Mouse (Mus musculus): ENCODE measurements around the gene Lamb3. TPM values are rescaled to one million over a fixed set of nuclear protein-coding genes. Genes with fewer than 3 reads are reported as not detected.

Gene Lamb3
- polyA plus RNA-seq, 1 experiment from 2014 or later = 3.1 TPM

DNA sequence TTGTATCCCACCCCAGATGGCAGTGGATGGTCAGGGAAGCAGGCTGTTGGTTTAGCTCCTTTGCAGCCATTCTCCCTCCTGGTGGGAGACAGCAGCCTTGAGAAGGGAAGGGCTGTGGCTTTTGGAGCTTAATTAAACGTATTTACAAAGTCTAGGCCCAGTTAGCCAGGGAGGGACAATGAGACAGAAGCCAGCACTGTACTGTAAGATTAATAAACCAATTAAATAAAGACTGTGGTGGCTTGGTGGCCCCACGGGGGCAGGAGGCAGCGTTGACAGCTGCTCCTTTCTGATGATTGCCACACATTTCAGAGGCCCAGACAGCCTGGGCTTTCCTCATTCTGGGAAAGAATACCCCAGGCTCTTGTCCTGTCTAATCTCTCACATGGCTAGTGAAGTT is 182.0 kb downstream of the Lamb3 start:
- H3K4me2 ChIP-seq (ENCODE audit: low read length) = peak overlapping the region; percentile 22; the same call in 1 of the 2 replicates
- H3K27ac ChIP-seq (replicated peaks in 1 of 2; ENCODE audit: control insufficient read depth in 1 of 2, insufficient read depth in 1 of 2, low read depth in 2 of 2, low read length in 2 of 2) = peak overlapping the region; percentile 35 to 60; a peak in 3 of 4 replicates
- no peak for ATAC-seq (ENCODE audit: insufficient number of reproducible peaks, insufficient read depth, low FRiP score, low read depth)
- H3K9me3 ChIP-seq (ENCODE audit: control insufficient read depth, low read length) = no peaks in the 10 kb centered on the region
- WGBS = 19% methylated on average over 3 of the region's 3 CpGs
- peaks cover 31 to 34% of the 10 kb centered on the region in 2 experiments for H3K4me1 ChIP-seq (ENCODE audit: control insufficient read depth in 2 of 2, insufficient read depth in 2 of 2, low read length in 2 of 2)
- H3K27me3 ChIP-seq (ENCODE audit: control insufficient read depth, insufficient read depth, low read length) = no peaks in the 10 kb centered on the region; the same call in 1 of the 2 replicates
- no peak overlapping the region for H3K4me3 ChIP-seq (ENCODE audit: control insufficient read depth in 1 of 2, insufficient read depth in 1 of 2, low read depth in 1 of 2, low read length in 2 of 2)
- H3K9ac ChIP-seq (ENCODE audit: low read length) = no peak overlapping the region
- no peaks in the 10 kb centered on the region for H3K36me3 ChIP-seq (ENCODE audit: control insufficient read depth, insufficient read depth, low read length)

DNA sequence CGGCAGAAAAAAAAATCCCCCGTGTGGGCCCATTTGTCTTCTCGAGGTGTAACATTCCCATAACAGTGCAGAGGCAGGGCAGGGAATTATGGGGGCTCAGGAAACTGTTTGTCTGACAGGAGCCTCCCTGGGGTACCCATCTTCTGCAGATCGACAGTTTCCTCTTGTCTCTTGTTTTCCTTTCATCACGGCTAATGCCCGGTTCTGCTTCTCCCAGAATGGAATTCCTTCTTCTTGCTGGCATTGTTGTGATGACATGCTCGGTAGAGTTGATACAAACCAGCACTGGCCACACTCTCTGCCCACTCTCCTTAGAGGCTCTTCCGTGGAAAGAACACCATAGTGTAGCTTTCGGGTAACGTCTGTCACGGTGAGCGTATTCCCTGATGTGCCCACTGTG is 182.5 kb downstream of the Lamb3 start:
- no peaks in the 10 kb centered on the region; the same call in 1 of the 2 replicates for H3K27me3 ChIP-seq (ENCODE audit: control insufficient read depth, insufficient read depth, low read length)
- H3K4me1 ChIP-seq (ENCODE audit: control insufficient read depth in 2 of 2, insufficient read depth in 2 of 2, low read length in 2 of 2) = peaks cover 31 to 34% of the 10 kb centered on the region in 2 experiments
- ATAC-seq (ENCODE audit: insufficient number of reproducible peaks, insufficient read depth, low FRiP score, low read depth) = no peak
- H3K4me3 ChIP-seq (ENCODE audit: control insufficient read depth in 1 of 2, insufficient read depth in 1 of 2, low read depth in 1 of 2, low read length in 2 of 2) = no peak overlapping the region
- 12% methylated on average over 12 of the region's 12 CpGs for WGBS
- peak overlapping the region; percentile 22 for H3K4me2 ChIP-seq (ENCODE audit: low read length)
- H3K9me3 ChIP-seq (ENCODE audit: control insufficient read depth, low read length) = no peaks in the 10 kb centered on the region
- no peaks in the 10 kb centered on the region for H3K36me3 ChIP-seq (ENCODE audit: control insufficient read depth, insufficient read depth, low read length)
- peak overlapping the region in 1 of 2 experiments; percentile 35; a peak in 3 of 4 replicates for H3K27ac ChIP-seq (replicated peaks in 1 of 2; ENCODE audit: control insufficient read depth in 1 of 2, insufficient read depth in 1 of 2, low read depth in 2 of 2, low read length in 2 of 2)
- H3K9ac ChIP-seq (ENCODE audit: low read length) = no peak overlapping the region

DNA sequence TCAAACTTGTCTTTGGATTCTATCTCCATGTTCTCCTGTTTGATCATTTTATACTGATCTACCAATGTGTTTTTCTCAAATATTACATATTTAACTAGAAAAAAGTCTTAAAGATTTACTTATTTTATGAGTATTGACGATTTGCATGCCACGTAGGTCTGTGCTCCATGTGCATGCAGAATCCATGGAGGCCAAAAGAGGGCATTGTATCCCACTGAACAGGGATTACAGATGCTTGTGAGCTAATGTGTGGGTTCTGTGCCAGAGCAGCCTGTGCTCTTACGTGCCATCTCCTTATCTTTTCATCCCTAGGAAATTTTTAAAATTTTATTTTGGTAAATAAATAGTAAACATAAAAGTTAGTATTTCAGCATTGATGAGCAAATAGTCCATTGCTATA is 184.8 kb downstream of the Lamb3 start:
- H3K27me3 ChIP-seq (ENCODE audit: control insufficient read depth, insufficient read depth, low read length) = no peaks in the 10 kb centered on the region; the same call in 1 of the 2 replicates
- H3K36me3 ChIP-seq (ENCODE audit: control insufficient read depth, insufficient read depth, low read length) = no peaks in the 10 kb centered on the region
- no peak overlapping the region for H3K27ac ChIP-seq (replicated peaks in 1 of 2; ENCODE audit: control insufficient read depth in 1 of 2, insufficient read depth in 1 of 2, low read depth in 2 of 2, low read length in 2 of 2)
- H3K9me3 ChIP-seq (ENCODE audit: control insufficient read depth, low read length) = no peaks in the 10 kb centered on the region
- no peak for ATAC-seq (ENCODE audit: insufficient number of reproducible peaks, insufficient read depth, low FRiP score, low read depth)
- H3K4me3 ChIP-seq (ENCODE audit: control insufficient read depth in 1 of 2, insufficient read depth in 1 of 2, low read depth in 1 of 2, low read length in 2 of 2) = no peak overlapping the region
- WGBS = 83% methylated on average over 3 of the region's 3 CpGs
- peaks cover 26 to 28% of the 10 kb centered on the region in 2 experiments for H3K4me1 ChIP-seq (ENCODE audit: control insufficient read depth in 2 of 2, insufficient read depth in 2 of 2, low read length in 2 of 2)
- no peak overlapping the region for H3K4me2 ChIP-seq (ENCODE audit: low read length)
- H3K9ac ChIP-seq (ENCODE audit: low read length) = no peak overlapping the region

Other genes starting within 250 kb of the Lamb3 start
- 0.62 and 1.4 TPM in 2 replicates for gene Syt14, start 171.9 kb upstream of the Lamb3 start, polyA plus RNA-seq (2014; fragmentation: Nextera tagmentation; extraction: Ambion mirVana)
- 6.3 and 6.4 TPM in 2 replicates for gene Diexf, start 77.4 kb upstream of the Lamb3 start, polyA plus RNA-seq (2014; fragmentation: Nextera tagmentation; extraction: Ambion mirVana)
- gene Irf6, start 54.6 kb upstream of the Lamb3 start, polyA plus RNA-seq (2014; fragmentation: Nextera tagmentation; extraction: Ambion mirVana) = 6.1 and 7.2 TPM in 2 replicates
- 12.9 and 13.4 TPM in 2 replicates for gene A130010J15Rik, start 39.7 kb upstream of the Lamb3 start, polyA plus RNA-seq (2014; fragmentation: Nextera tagmentation; extraction: Ambion mirVana)
- gene Traf3ip3, start 6.0 kb upstream of the Lamb3 start, polyA plus RNA-seq (2014; fragmentation: Nextera tagmentation; extraction: Ambion mirVana) = 1.5 and 1.9 TPM in 2 replicates
- gene Hsd11b1, start 56.4 kb downstream of the Lamb3 start, polyA plus RNA-seq (2014; fragmentation: Nextera tagmentation; extraction: Ambion mirVana) = 1.6 TPM in 2 replicates
- 103 and 111 TPM in 2 replicates for gene G0s2, start 65.5 kb downstream of the Lamb3 start, polyA plus RNA-seq (2014; fragmentation: Nextera tagmentation; extraction: Ambion mirVana)
- 9.4 and 9.9 TPM in 2 replicates for gene Camk1g, start 162.6 kb downstream of the Lamb3 start, polyA plus RNA-seq (2014; fragmentation: Nextera tagmentation; extraction: Ambion mirVana)